Mouse (Mus musculus) limb, embryonic 14.5 days (tissue): ENCODE data around the gene Pfn1. TPM values are rescaled to one million over a fixed set of nuclear protein-coding genes. Genes with fewer than 3 reads are reported as not detected.

ENCODE experiments used
- ATAC-seq: fragments of 200-750 bp; cut with Nextera tagmentation; 2 replicates; pipeline ENCODE4 v1.8.0; 2017; ENCODE audit warnings: low read depth, moderate number of reproducible peaks, moderate TSS enrichment; ENCODE audit not compliant: low FRiP score
- DNase-seq: peaks from one replicate; pipeline ENCODE4 v3.0.0-alpha.2; 2015; ENCODE audit warnings: low spot score
- H3K27ac ChIP-seq: fragments of 300-500 bp; sonication (generic); replicated peaks from 2 replicates; pipeline ENCODE4 v1.5.1; 2014; ENCODE audit warnings: low read depth, mild to moderate bottlenecking, low read length, moderate library complexity, mixed read lengths
- H3K27me3 ChIP-seq: fragments of 300-500 bp; sonication (generic); 2 replicates; pipeline ENCODE4 v1.6.1; 2014; ENCODE audit warnings: low read length, mixed read lengths; ENCODE audit not compliant: control insufficient read depth, insufficient read depth
- H3K36me3 ChIP-seq: fragments of 300-500 bp; sonication (generic); 2 replicates; pipeline ENCODE4 v1.6.1; 2014; ENCODE audit warnings: mild to moderate bottlenecking, low read length, moderate library complexity, mixed read lengths; ENCODE audit not compliant: control insufficient read depth, insufficient read depth
- H3K4me1 ChIP-seq: fragments of 300-500 bp; sonication (generic); 2 replicates; pipeline ENCODE4 v1.6.1; 2014; ENCODE audit warnings: antibody characterized with exemption, low read length, mixed read lengths; ENCODE audit not compliant: control insufficient read depth, insufficient read depth
- H3K4me2 ChIP-seq: fragments of 300-500 bp; sonication (generic); replicated peaks from 2 replicates; pipeline ENCODE4 v1.6.1; 2014; ENCODE audit warnings: low read depth, mild to moderate bottlenecking, low read length, moderate library complexity; ENCODE audit not compliant: severe bottlenecking
- H3K4me3 ChIP-seq: fragments of 300-500 bp; sonication (generic); replicated peaks from 2 replicates; pipeline ENCODE4 v1.5.1; 2014; ENCODE audit warnings: low read length
- H3K9ac ChIP-seq: fragments of 300-500 bp; sonication (generic); 2 replicates; pipeline ENCODE4 v1.6.1; 2014; ENCODE audit warnings: mild to moderate bottlenecking, low read depth, low read length, moderate library complexity; ENCODE audit not compliant: severe bottlenecking
- H3K9me3 ChIP-seq: fragments of 300-500 bp; sonication (generic); 2 replicates; pipeline ENCODE4 v1.6.1; 2016; ENCODE audit warnings: low read length; ENCODE audit not compliant: control insufficient read depth
- POLR2A ChIP-seq: fragments of 200-500 bp; IDR thresholded peaks from 2 replicates; pipeline ENCODE4 v1.8.0; 2012; ENCODE audit warnings: inconsistent platforms, mild to moderate bottlenecking, moderate library complexity, borderline replicate concordance; ENCODE audit not compliant: insufficient read depth, insufficient read length; ENCODE audit errors: extremely low read depth
- WGBS: fragments of 180-500 bp; shearing (Covaris S2); extraction: QIAGEN DNeasy Blood & Tissue Kit; methylation state at CpG from one replicate; pipeline ENCODE4 v1.1.7; 2014; 5-methylcytosine and 5-hydroxymethylcytosine counted together
- polyA plus RNA-seq, 2 experiments: library from polyadenylated mRNA; depleted of rRNA in 1 of 2; stranded (reverse) in 1 of 2; unstranded in 1 of 2; fragments of >200 nt; fragmentation: Nextera tagmentation in 1 of 2; extraction: Ambion mirVana in 1 of 2; gene quantifications; 2 replicates each; pipeline versions ENCODE4 v1.2.1 to v1.2.3; 2012 to 2014

The Pfn1 gene
- polyA plus RNA-seq, 2 experiments = 946 to 1,675 TPM

GRCm38 (mm10) chr11:70630129-70630528 is 24.3 kb downstream of the Pfn1 start:
- Histone ChIP-seq H3K4me2 (no peak overlapping the region), H3K9me3 (no peaks in the 10 kb centered on the region), H3K9ac (no peak overlapping the region), H3K4me1 (no peaks in the 10 kb centered on the region), H3K27ac (no peak overlapping the region), H3K4me3 (no peak overlapping the region), H3K36me3 (no peaks in the 10 kb centered on the region), H3K27me3 (no peaks in the 10 kb centered on the region)
- ATAC-seq (no peak), DNase-seq (no peak)
- no peak for TF ChIP-seq POLR2A
- 64% methylated on average over 7 of the region's 7 CpGs for WGBS

GRCm38 (mm10) chr11:70629557-70629956 is 24.9 kb downstream of the Pfn1 start:
- no peak for TF ChIP-seq POLR2A
- DNase-seq (no peak), ATAC-seq (no peak)
- no peaks in the 10 kb centered on the region for H3K27me3 ChIP-seq
- no peaks in the 10 kb centered on the region for H3K4me1 ChIP-seq
- H3K4me2 ChIP-seq = no peak overlapping the region
- no peak overlapping the region for H3K27ac ChIP-seq
- no peak overlapping the region for H3K4me3 ChIP-seq
- H3K36me3 ChIP-seq = no peaks in the 10 kb centered on the region
- WGBS = 51% methylated on average over 5 of the region's 5 CpGs
- no peak overlapping the region for H3K9ac ChIP-seq
- no peaks in the 10 kb centered on the region for H3K9me3 ChIP-seq

- Histone ChIP-seq H3K27ac (no peak overlapping the region), H3K4me3 (no peak overlapping the region), H3K36me3 (no peaks in the 10 kb centered on the region), H3K9ac (no peak overlapping the region), H3K4me1 (no peaks in the 10 kb centered on the region), H3K27me3 (no peaks in the 10 kb centered on the region), H3K4me2 (no peak overlapping the region), H3K9me3 (no peaks in the 10 kb centered on the region)
- DNase-seq = no peak
- TF ChIP-seq POLR2A = no peak
- WGBS = 73% methylated on average over 2 of the region's 2 CpGs
- no peak for ATAC-seq
Observed at GRCm38 (mm10) chr11:70628431-70628830, 26.0 kb downstream of the Pfn1 start.

- H3K4me3 ChIP-seq = no peak overlapping the region
- 77% methylated on average over 4 of the region's 4 CpGs for WGBS
- no peaks in the 10 kb centered on the region for H3K9me3 ChIP-seq
- no peaks in the 10 kb centered on the region for H3K36me3 ChIP-seq
- no peaks in the 10 kb centered on the region for H3K4me1 ChIP-seq
- H3K27me3 ChIP-seq = no peaks in the 10 kb centered on the region
- H3K4me2 ChIP-seq = no peak overlapping the region
- ATAC-seq (no peak), DNase-seq (no peak)
- H3K9ac ChIP-seq = no peak overlapping the region
- H3K27ac ChIP-seq = no peak overlapping the region
- TF ChIP-seq POLR2A = no peak
Observed at GRCm38 (mm10) chr11:70626877-70627276, 27.6 kb downstream of the Pfn1 start.

- no peak for TF ChIP-seq POLR2A
- WGBS = 50% methylated on average over 4 of the region's 4 CpGs
- Histone ChIP-seq H3K4me1 (no peaks in the 10 kb centered on the region), H3K9me3 (no peaks in the 10 kb centered on the region), H3K27me3 (no peaks in the 10 kb centered on the region), H3K9ac (no peak overlapping the region), H3K4me3 (no peak overlapping the region), H3K4me2 (no peak overlapping the region), H3K27ac (no peak overlapping the region), H3K36me3 (no peaks in the 10 kb centered on the region)
- ATAC-seq (no peak), DNase-seq (no peak)
Observed at GRCm38 (mm10) chr11:70625473-70625872, 29.0 kb downstream of the Pfn1 start.
